Mouse (Mus musculus) liver, embryonic 12.5 days (tissue): ENCODE results near the gene Vmn1r198. TPM values are rescaled to one million over a fixed set of nuclear protein-coding genes. Genes with fewer than 3 reads are reported as not detected.

Experiments used
- ATAC-seq: fragments of 200-750 bp; cut with Nextera tagmentation; 2 replicates; pipeline ENCODE4 v1.8.0; 2017; ENCODE audit warnings: moderate number of reproducible peaks, mild to moderate bottlenecking, moderate library complexity
- H3K27ac ChIP-seq: fragments of 300-500 bp; sonication (generic); 2 replicates; pipeline ENCODE4 v1.5.1; 2016; ENCODE audit warnings: mild to moderate bottlenecking
- H3K27me3 ChIP-seq: fragments of 300-500 bp; sonication (generic); replicated peaks from 2 replicates; pipeline ENCODE4 v1.6.1; 2016; ENCODE audit warnings: mild to moderate bottlenecking, moderate library complexity
- H3K36me3 ChIP-seq: fragments of 300-500 bp; sonication (generic); 2 replicates; pipeline ENCODE4 v1.6.1; 2016; ENCODE audit warnings: mild to moderate bottlenecking, moderate library complexity
- H3K4me1 ChIP-seq: fragments of 300-500 bp; sonication (generic); 2 replicates; pipeline ENCODE4 v1.6.1; 2016
- H3K4me2 ChIP-seq: fragments of 300-500 bp; sonication (generic); 2 replicates; pipeline ENCODE4 v1.6.1; 2016; ENCODE audit warnings: mild to moderate bottlenecking, moderate library complexity
- H3K4me3 ChIP-seq: fragments of 300-500 bp; sonication (generic); 2 replicates; pipeline ENCODE4 v1.5.1; 2016; ENCODE audit warnings: mild to moderate bottlenecking, moderate library complexity
- H3K9ac ChIP-seq: fragments of 300-500 bp; sonication (generic); 2 replicates; pipeline ENCODE4 v1.6.1; 2016; ENCODE audit warnings: mild to moderate bottlenecking, moderate library complexity
- H3K9me3 ChIP-seq: fragments of 300-500 bp; sonication (generic); replicated peaks from 2 replicates; pipeline ENCODE4 v1.6.1; 2016; ENCODE audit warnings: mild to moderate bottlenecking, moderate library complexity
- WGBS: fragments of 180-500 bp; shearing (Covaris S2); methylation state at CpG from one replicate; pipeline ENCODE4 v1.1.7; 2016; ENCODE audit not compliant: insufficient replicate concordance; 5-methylcytosine and 5-hydroxymethylcytosine counted together
- polyA plus RNA-seq: library from polyadenylated mRNA; unstranded; fragments of >200 nt; fragmentation: Nextera tagmentation; extraction: Ambion mirVana; gene quantifications from 2 replicates; pipeline ENCODE4 v1.2.1, GENCODE M21; 2016

The Vmn1r198 gene
- polyA plus RNA-seq, 1 experiment from 2014 or later: not detected

- Histone ChIP-seq H3K27ac (no peak within 1 kb of the TSS), H3K4me2 (no peak within 1 kb of the TSS), H3K4me3 (no peak within 1 kb of the TSS), H3K4me1 (no peaks in the 10 kb centered on the region), H3K9ac (no peak within 1 kb of the TSS), H3K9me3 (no peaks in the 10 kb centered on the region), H3K27me3 (no peaks in the 10 kb centered on the region), H3K36me3 (no peaks in the 10 kb centered on the region)
- 63% methylated on average over 3 of the region's 3 CpGs for WGBS
- no peak for ATAC-seq
Measured at GRCm38 (mm10) chr13:22390073-22390472, 39.9 kb downstream of the Vmn1r198 start, which contains the start of gene Vmn1r200. Gene Vmn1r200, plus strand, starts transcription at chr13:22390373.

- ATAC-seq: no peak
- H3K36me3 ChIP-seq: no peaks in the 10 kb centered on the region
- H3K9me3 ChIP-seq: peaks cover 21% of the 10 kb centered on the region
- no peak overlapping the region for H3K27ac ChIP-seq
- no peak overlapping the region for H3K4me2 ChIP-seq
- H3K9ac ChIP-seq: no peak overlapping the region
- H3K4me1 ChIP-seq: no peaks in the 10 kb centered on the region
- no peak overlapping the region for H3K4me3 ChIP-seq
- WGBS: 43% methylated on average over 1 of the region's 1 CpGs
- no peaks in the 10 kb centered on the region for H3K27me3 ChIP-seq
Measured at GRCm38 (mm10) chr13:22402978-22403377, 52.8 kb downstream of the Vmn1r198 start.

Other genes starting within 250 kb of the Vmn1r198 start
- gene Vmn1r189, start 244.5 kb upstream of the Vmn1r198 start, polyA plus RNA-seq: not detected in 2 replicates
- not detected in 2 replicates for gene Vmn1r191, start 166.4 kb upstream of the Vmn1r198 start, polyA plus RNA-seq
- gene Vmn1r192, start 159.2 kb upstream of the Vmn1r198 start, polyA plus RNA-seq: not detected in 2 replicates
- not detected in 2 replicates for gene Vmn1r193, start 127.2 kb upstream of the Vmn1r198 start, polyA plus RNA-seq
- not detected in 2 replicates for gene Vmn1r194, start 106.1 kb upstream of the Vmn1r198 start, polyA plus RNA-seq
- not detected in 2 replicates for gene Vmn1r195, start 79.8 kb upstream of the Vmn1r198 start, polyA plus RNA-seq
- gene Vmn1r196, start 60.4 kb upstream of the Vmn1r198 start, polyA plus RNA-seq: not detected in 2 replicates
- not detected in 2 replicates for gene Vmn1r197, start 25.8 kb upstream of the Vmn1r198 start, polyA plus RNA-seq
- not detected in 2 replicates for gene Vmn1r199, start 29.5 kb downstream of the Vmn1r198 start, polyA plus RNA-seq
- gene Vmn1r200, start 40.0 kb downstream of the Vmn1r198 start, polyA plus RNA-seq: not detected in 2 replicates
- gene Vmn1r201, start 121.6 kb downstream of the Vmn1r198 start, polyA plus RNA-seq: not detected in 2 replicates
- gene Vmn1r202, start 155.0 kb downstream of the Vmn1r198 start, polyA plus RNA-seq: not detected in 2 replicates
- not detected in 2 replicates for gene Vmn1r203, start 167.8 kb downstream of the Vmn1r198 start, polyA plus RNA-seq
- not detected in 2 replicates for gene Vmn1r204, start 202.8 kb downstream of the Vmn1r198 start, polyA plus RNA-seq
- not detected in 2 replicates for gene Vmn1r205, start 242.6 kb downstream of the Vmn1r198 start, polyA plus RNA-seq